In genomic region chr6:107012938-107013511, GRCm38 (mm10) we compare ENCODE assay signal across 8 mouse cellular contexts.
DNase-seq lines count a peak whose midpoint lies in the region; ATAC-seq lines count a peak whose summit lies in the region.

No protein-coding gene starts in this region.

- H3K4me2 ChIP-seq in kidney, embryonic 14.5 days (replicated peaks; ENCODE audit: low read depth, low read length): peak overlapping the region; percentile 23
- 0 out of 2 replicates have a peak overlapping the region, but pooled peaks have one; percentile 1 for H3K4me2 ChIP-seq in embryonic facial prominence, embryonic 12.5 days (replicated peaks)
- H3K4me2 ChIP-seq in neural tube, embryonic 14.5 days (ENCODE audit: low read depth, low read length): peak overlapping the region; percentile 9

- no peak overlapping the region for H3K9ac ChIP-seq in kidney, embryonic 14.5 days (ENCODE audit: low read depth, low read length)
- no peak overlapping the region for H3K9ac ChIP-seq in embryonic facial prominence, embryonic 12.5 days
- no peak overlapping the region for H3K9ac ChIP-seq in neural tube, embryonic 14.5 days (replicated peaks; ENCODE audit: low read depth, low read length)

- no peaks in the 10 kb centered on the region for H3K36me3 ChIP-seq in kidney, embryonic 14.5 days (ENCODE audit: control insufficient read depth, insufficient read depth, low read length)
- H3K36me3 ChIP-seq in embryonic facial prominence, embryonic 12.5 days: no peaks in the 10 kb centered on the region
- H3K36me3 ChIP-seq in neural tube, embryonic 14.5 days (ENCODE audit: control insufficient read depth, insufficient read depth, low read length): no peaks in the 10 kb centered on the region

- H3K9me3 ChIP-seq in kidney, embryonic 14.5 days (ENCODE audit: control insufficient read depth, low read length): no peaks in the 10 kb centered on the region
- H3K9me3 ChIP-seq in embryonic facial prominence, embryonic 12.5 days: no peaks in the 10 kb centered on the region
- H3K9me3 ChIP-seq in neural tube, embryonic 14.5 days (ENCODE audit: control insufficient read depth, low read length): no peaks in the 10 kb centered on the region

- no peaks in the 10 kb centered on the region for H3K27me3 ChIP-seq in kidney, embryonic 14.5 days (ENCODE audit: control insufficient read depth, insufficient read depth, low read length)
- no peaks in the 10 kb centered on the region for H3K27me3 ChIP-seq in embryonic facial prominence, embryonic 12.5 days
- H3K27me3 ChIP-seq in neural tube, embryonic 14.5 days (ENCODE audit: control insufficient read depth, insufficient read depth, low read length): no peaks in the 10 kb centered on the region

- 7% methylated on average over 9 of the region's 9 CpGs for WGBS in kidney, embryonic 14.5 days
- 41% methylated on average over 9 of the region's 9 CpGs for WGBS in embryonic facial prominence, embryonic 12.5 days
- 5% methylated on average over 9 of the region's 9 CpGs for WGBS in neural tube, embryonic 14.5 days

- ATAC-seq in kidney, embryonic 14.5 days (ENCODE audit: low FRiP score, low TSS enrichment): peak; percentile 92
- ATAC-seq in embryonic facial prominence, embryonic 12.5 days (ENCODE audit: insufficient number of reproducible peaks, insufficient read depth, low FRiP score, low TSS enrichment): no peak
- peak; percentile 79 for ATAC-seq in neural tube, embryonic 14.5 days (ENCODE audit: low read depth)

- no peak overlapping the region for H3K27ac ChIP-seq in kidney, embryonic 14.5 days (ENCODE audit: low read depth, low read length)
- no peak overlapping the region for H3K27ac ChIP-seq in embryonic facial prominence, embryonic 12.5 days
- H3K27ac ChIP-seq in neural tube, embryonic 14.5 days (ENCODE audit: low read depth, low read length): peak overlapping the region; percentile 50

- no peak overlapping the region for H3K4me3 ChIP-seq in kidney, embryonic 14.5 days (ENCODE audit: low read length)
- H3K4me3 ChIP-seq in embryonic facial prominence, embryonic 12.5 days: no peak overlapping the region
- no peak overlapping the region for H3K4me3 ChIP-seq in neural tube, embryonic 14.5 days (ENCODE audit: low read depth, low read length)

- DNase-seq in kidney, adult 9 months: no peak
- DNase-seq in kidney, postnatal 14 days: peak; percentile 42
- no peak for DNase-seq in thymus, adult 18-20 months
- no peak for DNase-seq in frontal cortex, postnatal 36 days (ENCODE audit: low spot score in 2 of 2)
- no peak for DNase-seq in layer of hippocampus, adult 18-20 months (ENCODE audit: low spot score in 2 of 2)

- H3K4me1 ChIP-seq in kidney, embryonic 14.5 days (ENCODE audit: control insufficient read depth, insufficient read depth, low read length): no peaks in the 10 kb centered on the region
- no peaks in the 10 kb centered on the region for H3K4me1 ChIP-seq in embryonic facial prominence, embryonic 12.5 days
- H3K4me1 ChIP-seq in neural tube, embryonic 14.5 days (ENCODE audit: control insufficient read depth, insufficient read depth, low read length): peaks cover 24% of the 10 kb centered on the region
